ENCODE assay signal across 7 mouse cellular contexts in genomic region chr2:71644038-71644470, GRCm38 (mm10).
DNase-seq lines count a peak whose midpoint lies in the region; ATAC-seq and TF ChIP-seq lines count a peak whose summit lies in the region.

No protein-coding gene starts in this region.

- H3K9me3 ChIP-seq in kidney, embryonic 14.5 days (ENCODE audit: control insufficient read depth, low read length), result peaks cover 9% of the 10 kb centered on the region
- peaks cover 9% of the 10 kb centered on the region; the same call in 1 of the 2 replicates for H3K9me3 ChIP-seq in forebrain, embryonic 15.5 days

- H3K4me2 ChIP-seq in kidney, embryonic 14.5 days (replicated peaks; ENCODE audit: low read depth, low read length), result no peak overlapping the region
- peak overlapping the region; percentile 62 for H3K4me2 ChIP-seq in myocyte (ENCODE audit: low read depth)
- no peak overlapping the region for H3K4me2 ChIP-seq in forebrain, embryonic 15.5 days (replicated peaks)

- WGBS in heart, adult 2 months, result 25% methylated on average over 6 of the region's 6 CpGs
- WGBS in kidney, embryonic 14.5 days, result 48% methylated on average over 6 of the region's 6 CpGs
- 64% methylated on average over 6 of the region's 6 CpGs for WGBS in forebrain, embryonic 15.5 days

- H3K4me1 ChIP-seq in heart, adult 2 months (ENCODE audit: control insufficient read depth, insufficient read depth, low read length), result peaks cover 4% of the 10 kb centered on the region
- H3K4me1 ChIP-seq in kidney, embryonic 14.5 days (ENCODE audit: control insufficient read depth, insufficient read depth, low read length), result no peaks in the 10 kb centered on the region
- peaks cover 13% of the 10 kb centered on the region for H3K4me1 ChIP-seq in forebrain, embryonic 15.5 days

- no peak overlapping the region for H3K9ac ChIP-seq in heart, adult 2 months (ENCODE audit: low read depth, low read length)
- H3K9ac ChIP-seq in kidney, embryonic 14.5 days (ENCODE audit: low read depth, low read length), result no peak overlapping the region
- H3K9ac ChIP-seq in forebrain, embryonic 15.5 days (replicated peaks), result no peak overlapping the region

- CTCF ChIA-PET in Patski (lab: Charles Lee), result no interaction called here

- peak; percentile 98 for DNase-seq in Patski (ENCODE audit: low read depth, low spot score)
- DNase-seq in heart, adult 2 months, result peak in 1 of 2 experiments; percentile 55
- no peak for DNase-seq in testis, postnatal 10 days (ENCODE audit: low spot score)

- H3K79me2 ChIP-seq in C2C12 (ENCODE audit: control insufficient read depth, insufficient read depth), result no peaks in the 10 kb centered on the region
- H3K79me2 ChIP-seq in heart, adult 2 months (replicated peaks; ENCODE audit: control insufficient read depth, insufficient read depth, low read length), result no peaks in the 10 kb centered on the region
- H3K79me2 ChIP-seq in myocyte (ENCODE audit: control insufficient read depth, insufficient read depth), result no peaks in the 10 kb centered on the region

- POLR2A ChIA-PET in Patski (lab: Charles Lee), result interaction anchor here (0.7 kb wide), 2 partner anchors 86 to 157 kb away, joined by 4 to 5 read pairs; no protein-coding TSS in a partner anchor

- in situ Hi-C loops in Patski (cut with MboI; ENCODE audit: low pct_unique_long_range_greater_than_20kb), result no loop called here

- ATAC-seq in Patski, result peak; percentile 98
- peak; percentile 68 for ATAC-seq in kidney, embryonic 14.5 days (ENCODE audit: low FRiP score, low TSS enrichment)
- no peak for ATAC-seq in forebrain, embryonic 15.5 days (replicated peaks)

- peak overlapping the region; percentile 69 for H3K27ac ChIP-seq in heart, adult 2 months
- peak overlapping the region; percentile 55; the same call in 1 of the 2 replicates for H3K27ac ChIP-seq in kidney, embryonic 14.5 days (ENCODE audit: low read depth, low read length)
- H3K27ac ChIP-seq in forebrain, embryonic 15.5 days (replicated peaks), result no peak overlapping the region

- no peaks in the 10 kb centered on the region for H3K36me3 ChIP-seq in C2C12 (ENCODE audit: control insufficient read depth, insufficient read depth)
- no peaks in the 10 kb centered on the region for H3K36me3 ChIP-seq in heart, adult 2 months (ENCODE audit: control insufficient read depth, insufficient read depth, low read length)
- H3K36me3 ChIP-seq in kidney, embryonic 14.5 days (ENCODE audit: control insufficient read depth, insufficient read depth, low read length), result no peaks in the 10 kb centered on the region
- H3K36me3 ChIP-seq in myocyte (ENCODE audit: control insufficient read depth, insufficient read depth), result no peaks in the 10 kb centered on the region
- no peaks in the 10 kb centered on the region for H3K36me3 ChIP-seq in forebrain, embryonic 15.5 days

- H3K79me3 ChIP-seq in C2C12 (ENCODE audit: low read depth), result no peaks in the 10 kb centered on the region

- TF ChIP-seq CTCF in C2C12 (IDR thresholded peaks at IDR 0.05; ENCODE audit: control insufficient read depth, insufficient read depth, insufficient read length) (no peak), Patski (IDR thresholded peaks at IDR 0.05) (no peak)
- no peak for TF ChIP-seq CTCF in heart, adult 2 months (IDR thresholded peaks at IDR 0.05)

- TF ChIP-seq POLR2A in heart, adult 2 months (IDR thresholded peaks at IDR 0.05; ENCODE audit: insufficient read depth, low read depth, low read length), result 0 out of 2 replicates have a peak, but pooled peaks have one; percentile 31
- no peak for TF ChIP-seq POLR2A in myocyte (IDR thresholded peaks at IDR 0.05; ENCODE audit: insufficient read length, low read depth)

- no peak overlapping the region for H3K4me3 ChIP-seq in C2C12 (ENCODE audit: insufficient read depth, poor library complexity, severe bottlenecking)
- no peak overlapping the region for H3K4me3 ChIP-seq in heart, adult 2 months
- H3K4me3 ChIP-seq in kidney, embryonic 14.5 days (ENCODE audit: low read length), result no peak overlapping the region
- H3K4me3 ChIP-seq in myocyte, result no peak overlapping the region
- no peak overlapping the region for H3K4me3 ChIP-seq in forebrain, embryonic 15.5 days

- 0 out of 2 replicates have a peak, but pooled peaks have one; percentile 57 for TF ChIP-seq EP300 in heart, adult 2 months (IDR thresholded peaks at IDR 0.05; ENCODE audit: insufficient read depth, low read depth, low read length)

- H3K27me3 ChIP-seq in C2C12 (ENCODE audit: control insufficient read depth, insufficient read depth, insufficient read length) (no peaks in the 10 kb centered on the region), Patski (no peaks in the 10 kb centered on the region), myocyte (ENCODE audit: control insufficient read depth, insufficient read depth, insufficient read length) (no peaks in the 10 kb centered on the region)
- H3K27me3 ChIP-seq in heart, adult 2 months (ENCODE audit: control insufficient read depth, insufficient read depth, low read length), result no peaks in the 10 kb centered on the region; the same call in 1 of the 2 replicates
- H3K27me3 ChIP-seq in kidney, embryonic 14.5 days (ENCODE audit: control insufficient read depth, insufficient read depth, low read length), result no peaks in the 10 kb centered on the region
- no peaks in the 10 kb centered on the region for H3K27me3 ChIP-seq in forebrain, embryonic 15.5 days

- no peak overlapping the region for H3ac ChIP-seq in C2C12 (ENCODE audit: control insufficient read depth, insufficient read length, low read depth)
- no peak overlapping the region for H3ac ChIP-seq in myocyte (ENCODE audit: control insufficient read depth, insufficient read length)

- intact Hi-C loops in heart, adult 2 months (cut with DNase I), result loop anchor here (5.0 kb wide), 1 partner anchor 42 kb away; no protein-coding TSS in a partner anchor

TF ChIP-seq in C2C12, 6 proteins besides CTCF, POLR2A, EP300 and RAD21:
- TF ChIP-seq FOSL1 (IDR thresholded peaks at IDR 0.05; ENCODE audit: insufficient read depth, low read length, poor library complexity, severe bottlenecking) (peak; percentile 100), MAX (IDR thresholded peaks at IDR 0.05) (peak; percentile 90), MYOD1 (IDR thresholded peaks at IDR 0.05; ENCODE audit: control insufficient read depth, insufficient read length, low read depth) (peak; percentile 75), CEBPB (IDR thresholded peaks at IDR 0.05; ENCODE audit: low read depth) (peak; percentile 13), USF1 (IDR thresholded peaks at IDR 0.05; ENCODE audit: low read depth) (no peak), MYOG (IDR thresholded peaks at IDR 0.05; ENCODE audit: control insufficient read depth, extremely low read depth, insufficient read length) (no peak)

TF ChIP-seq in myocyte, 11 proteins besides CTCF, POLR2A, EP300 and RAD21:
- TF ChIP-seq CEBPB (IDR thresholded peaks at IDR 0.05; ENCODE audit: insufficient read depth, poor library complexity, severe bottlenecking) (no peak), TCF3 (IDR thresholded peaks at IDR 0.05; ENCODE audit: insufficient read length, low read depth) (peak; percentile 13), MYOG (IDR thresholded peaks at IDR 0.05; ENCODE audit: control insufficient read depth in 1 of 3, insufficient read depth in 1 of 3, insufficient read length in 2 of 3, low read depth in 2 of 3) (peak in 1 of 3 experiments; percentile 60), MYOD1 (IDR thresholded peaks at IDR 0.05; ENCODE audit: control insufficient read depth in 1 of 3, insufficient read length in 2 of 3, low read depth in 2 of 3) (peak in 1 of 3 experiments; percentile 44), REST (IDR thresholded peaks at IDR 0.05; ENCODE audit: insufficient read depth, insufficient read length) (no peak)
TF ChIP-seq in myocyte: peak in this region for 3.
